Mouse (Mus musculus) MEL (cell line): ENCODE measurements at regions not wholly inside any gene's neighbourhood (a gene's known extent, or its start where the extent isn't known, plus 50 kb on each side); places are given as distances from the start of the nearest gene placed in this dataset.

Source experiments
- BHLHE40 ChIP-seq: IDR thresholded peaks from 2 replicates; pipeline ENCODE4 v1.6.1; 2012; ENCODE audit warnings: low read depth, mild to moderate bottlenecking, inconsistent platforms, low read length, improper control_type of control experiment, borderline replicate concordance
- CTCF ChIP-seq, 3 experiments: IDR thresholded peaks in 2 of 3; conservative IDR thresholded peaks in 1 of 3; 2 replicates each; pipeline ENCODE4 v1.5.1; 2011 to 2012; ENCODE audit warnings: low read length in 3 of 3, low read depth in 2 of 3, mild to moderate bottlenecking in 2 of 3, improper control_type of control experiment in 1 of 3, inconsistent platforms in 1 of 3, mixed read lengths in 1 of 3, moderate library complexity in 1 of 3; ENCODE audit not compliant: control insufficient read depth in 1 of 3, insufficient read depth in 1 of 3, poor library complexity in 1 of 3, severe bottlenecking in 1 of 3
- E2F4 ChIP-seq: IDR thresholded peaks from 2 replicates; pipeline ENCODE4 v1.6.1; 2011; ENCODE audit warnings: low read depth, low read length, improper control_type of control experiment, borderline replicate concordance
- EP300 ChIP-seq, 2 experiments: IDR thresholded peaks; 2 replicates each; pipeline ENCODE4 v1.6.1; 2011; ENCODE audit warnings: improper control_type of control experiment in 2 of 2, low read length in 2 of 2, low read depth in 1 of 2, mild to moderate bottlenecking in 1 of 2
- GABPA ChIP-seq: IDR thresholded peaks from 2 replicates; pipeline ENCODE4 v1.6.1; 2012; ENCODE audit warnings: low read depth, mild to moderate bottlenecking, inconsistent platforms, low read length, improper control_type of control experiment, moderate library complexity
- GATA1 ChIP-seq: IDR thresholded peaks from 2 replicates; pipeline ENCODE4 v1.6.1; 2011; ENCODE audit warnings: low read depth, low read length, improper control_type of control experiment
- HCFC1 ChIP-seq: IDR thresholded peaks from 2 replicates; pipeline ENCODE4 v1.6.1; 2012; ENCODE audit warnings: low read depth, mild to moderate bottlenecking, inconsistent platforms, low read length, improper control_type of control experiment, moderate library complexity
- JUND ChIP-seq: IDR thresholded peaks from 2 replicates; pipeline ENCODE4 v1.6.1; 2011; ENCODE audit warnings: low read depth, mild to moderate bottlenecking, improper control_type of control experiment, low read length
- NRF1 ChIP-seq: IDR thresholded peaks from 2 replicates; pipeline ENCODE4 v1.6.1; 2014; ENCODE audit warnings: low read depth, mild to moderate bottlenecking, inconsistent platforms, low read length, improper control_type of control experiment, moderate library complexity; ENCODE audit not compliant: poor library complexity, insufficient read depth, severe bottlenecking
- POLR2A ChIP-seq, 2 experiments: IDR thresholded peaks; 2 replicates each; pipeline ENCODE4 v1.6.1; 2011 to 2012; ENCODE audit warnings: low read length in 2 of 2, mild to moderate bottlenecking in 2 of 2, control low read depth in 1 of 2, improper control_type of control experiment in 1 of 2, low read depth in 1 of 2, moderate library complexity in 1 of 2; ENCODE audit not compliant: control insufficient read depth in 1 of 2, insufficient read depth in 1 of 2, poor library complexity in 1 of 2
- SIN3A ChIP-seq: IDR thresholded peaks from 2 replicates; pipeline ENCODE4 v1.6.1; 2012; ENCODE audit warnings: low read length, improper control_type of control experiment, inconsistent platforms
- TCF12 ChIP-seq: IDR thresholded peaks from 2 replicates; pipeline ENCODE4 v1.6.1; 2014; ENCODE audit warnings: low read depth, mild to moderate bottlenecking, inconsistent platforms, low read length, improper control_type of control experiment, moderate library complexity
- UBTF ChIP-seq: IDR thresholded peaks from 2 replicates; pipeline ENCODE4 v1.6.1; 2012; ENCODE audit warnings: low read depth, mild to moderate bottlenecking, inconsistent platforms, low read length, improper control_type of control experiment, moderate library complexity, borderline replicate concordance; ENCODE audit not compliant: insufficient read depth
- USF1 ChIP-seq: IDR thresholded peaks from 2 replicates; pipeline ENCODE4 v1.6.1; 2014; ENCODE audit warnings: low read depth, mild to moderate bottlenecking, inconsistent platforms, low read length, improper control_type of control experiment, moderate library complexity

- TF ChIP-seq TCF12 (no peak), HCFC1 (no peak), POLR2A (IDR thresholded peaks at IDR 0.05; ENCODE audit: control insufficient read depth in 1 of 2, insufficient read depth in 1 of 2, low read depth in 1 of 2, low read length in 2 of 2, poor library complexity in 1 of 2) (no peak), E2F4 (no peak), EP300 (IDR thresholded peaks at IDR 0.05; ENCODE audit: low read depth in 1 of 2, low read length in 2 of 2) (no peak), BHLHE40 (0 out of 2 replicates have a peak, but pooled peaks have one; percentile 12), CTCF (IDR thresholded peaks at IDR 0.05 in 2 of 3, conservative IDR thresholded peaks at IDR 0.05 in 1 of 3; ENCODE audit: control insufficient read depth in 1 of 3, insufficient read depth in 1 of 3, low read depth in 2 of 3, low read length in 3 of 3, poor library complexity in 1 of 3, severe bottlenecking in 1 of 3) (peak; percentile 97 to 99 (median 98)), NRF1 (no peak), GABPA (no peak), GATA1 (no peak), SIN3A (peak; percentile 73), USF1 (no peak), UBTF (no peak), JUND (no peak)
Measured at GRCm38 (mm10) chr5:148792736-148793440, 136.2 kb downstream of the Katnal1 start.
